Mouse (Mus musculus) naive thymus-derived CD4-positive, alpha-beta T cell, adult 2 months (primary cell): ENCODE data around the gene Tspan17.
A peak's percentile ranks its signal among the peaks of the same experiment; 100 is the strongest.
"Not testable (repeated sequence)": the region's sequence is repeated elsewhere in the genome, so short reads cannot be mapped to it uniquely, and the experiment has no call there.

Source experiments
- DNase-seq: peaks from one replicate; pipeline ENCODE4 v3.0.0-alpha.2; 2011; ENCODE audit warnings: low read depth

Tspan17 gene

DNA sequence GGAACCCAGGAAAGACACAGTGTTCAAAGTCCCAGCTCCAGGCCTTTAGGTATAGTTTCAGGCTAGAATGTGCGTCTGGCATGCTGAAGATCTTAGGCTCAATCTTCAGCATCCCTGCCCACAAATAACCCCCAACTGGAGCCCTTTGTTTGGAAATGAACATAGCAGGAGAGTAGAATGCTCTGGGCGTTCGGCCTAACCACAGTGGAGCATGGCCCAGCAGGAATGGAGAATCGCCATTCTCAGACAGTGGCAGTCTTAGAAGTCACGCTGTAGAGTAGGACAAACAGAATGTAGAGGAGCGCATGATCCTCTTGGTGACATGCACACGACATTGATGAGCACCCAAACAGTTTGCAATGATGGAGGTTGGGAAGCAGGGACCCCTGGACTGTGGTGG, 28.3 kb upstream of the Tspan17 start:
- no peak for DNase-seq

DNA sequence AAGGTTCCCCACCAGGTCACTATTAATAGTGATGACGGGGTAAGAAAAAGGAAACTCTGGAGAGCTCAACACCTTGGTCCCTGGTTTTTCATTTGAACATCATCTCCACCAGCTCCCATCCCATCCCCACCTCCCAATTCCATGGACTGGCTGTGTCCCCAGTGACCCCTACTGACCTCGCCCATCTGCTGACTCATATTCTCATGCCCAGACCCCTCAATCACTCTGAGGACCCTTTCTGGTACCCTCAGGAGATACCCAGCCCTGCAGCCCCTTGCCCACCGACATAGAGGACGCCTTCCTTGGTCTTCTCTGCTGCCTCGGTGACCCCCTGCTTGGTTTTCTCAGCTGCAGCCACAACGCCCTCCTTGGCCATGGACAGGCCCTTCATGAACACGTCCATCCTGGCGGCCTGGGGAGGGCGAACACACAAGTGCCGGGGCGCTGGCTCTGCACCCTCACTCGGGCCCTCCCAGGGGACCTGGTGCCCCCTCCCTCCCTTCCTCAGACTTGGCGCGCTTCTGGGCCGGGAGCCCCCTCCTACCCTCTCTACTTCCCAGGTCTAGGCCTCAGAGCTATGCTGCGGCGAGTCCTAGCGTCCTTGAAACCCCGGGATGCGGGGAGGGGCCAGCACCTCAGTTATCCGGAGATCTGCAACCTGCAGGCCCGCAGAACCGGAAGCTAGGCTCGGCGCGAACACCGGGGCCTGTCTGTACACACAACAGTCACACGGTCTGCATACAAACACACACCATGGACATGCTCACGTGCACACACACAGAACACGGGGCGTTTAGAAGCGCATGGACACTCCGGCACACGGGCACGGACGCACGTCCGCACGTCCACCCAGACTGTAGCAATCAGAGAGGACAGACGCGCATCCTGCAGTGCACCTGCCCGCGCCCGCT, 23.6 kb upstream of the Tspan17 start:
- DNase-seq: no peak

DNA sequence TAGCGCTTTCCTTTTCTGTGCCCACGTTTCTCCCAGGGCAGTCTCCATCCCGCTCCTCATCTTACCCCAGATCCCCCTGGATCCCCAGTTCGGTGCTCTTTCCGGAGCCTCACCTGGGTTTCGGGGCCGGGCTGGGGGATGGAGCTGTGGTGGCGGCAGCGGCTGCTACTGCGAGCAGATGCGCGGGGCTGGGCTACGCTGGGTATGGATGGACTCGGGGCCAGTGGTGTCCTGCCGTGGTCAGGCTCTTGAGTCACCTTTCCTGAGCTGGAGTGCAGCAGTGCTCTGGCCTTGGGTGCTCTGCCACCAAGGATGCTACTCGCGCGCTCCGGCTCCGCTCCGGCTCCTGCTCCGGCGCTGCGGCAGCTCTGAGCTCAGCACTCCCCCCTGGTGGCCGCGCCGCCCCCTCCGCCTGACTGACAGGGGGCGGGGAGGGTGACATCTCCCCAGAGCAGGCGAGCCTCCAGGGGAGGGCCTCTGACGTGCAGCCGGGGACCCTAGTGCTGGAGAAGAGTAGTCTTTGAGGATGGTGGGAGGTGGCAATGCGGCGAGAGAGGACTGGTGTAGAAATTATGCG, 22.9 kb upstream of the Tspan17 start, which contains the start of gene Sncb:
Gene Sncb (minus strand): TSS at position 404 of the 577 bp plus-strand sequence.
- DNase-seq: peak; percentile 51

DNA sequence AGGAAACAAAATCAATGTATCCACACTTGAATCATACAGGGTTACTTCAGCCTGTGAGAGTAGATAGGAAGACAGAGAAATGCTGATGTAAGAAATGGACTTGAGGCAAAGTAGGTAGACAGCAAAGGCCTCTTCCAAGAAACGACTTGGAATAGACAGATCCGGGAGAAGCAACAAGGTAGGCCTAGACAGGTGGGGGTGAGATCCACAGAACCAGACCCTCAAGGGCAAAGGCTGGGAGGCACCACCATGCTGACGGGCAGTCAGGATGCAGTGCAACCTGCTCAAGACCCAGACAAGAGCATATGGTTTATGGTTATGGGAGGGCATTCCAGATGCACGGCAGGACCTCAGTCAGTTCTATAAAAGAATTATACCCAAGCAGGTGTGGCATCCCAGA, 22.2 kb upstream of the Tspan17 start:
- DNase-seq: no peak

DNA sequence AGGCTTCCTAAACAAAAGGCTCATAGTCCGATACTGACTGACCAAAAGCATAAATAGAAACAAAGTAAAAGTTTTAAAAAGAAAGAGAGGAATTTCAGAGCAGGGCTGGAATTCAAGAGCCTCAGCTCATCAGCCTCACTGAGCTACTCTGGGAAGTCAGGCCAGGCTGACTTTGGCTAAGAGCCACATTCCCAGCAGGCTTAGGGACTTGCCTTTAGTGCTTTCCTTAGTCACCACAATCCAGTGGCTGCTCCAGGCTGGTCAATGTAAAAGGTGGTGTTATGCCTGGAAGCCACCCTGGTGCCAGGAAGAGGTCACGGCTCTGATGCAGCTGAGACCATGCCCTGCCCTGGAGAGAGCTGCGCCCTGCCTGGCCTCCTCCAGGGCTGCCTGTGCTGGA, 8.6 kb upstream of the Tspan17 start:
- no peak for DNase-seq

DNA sequence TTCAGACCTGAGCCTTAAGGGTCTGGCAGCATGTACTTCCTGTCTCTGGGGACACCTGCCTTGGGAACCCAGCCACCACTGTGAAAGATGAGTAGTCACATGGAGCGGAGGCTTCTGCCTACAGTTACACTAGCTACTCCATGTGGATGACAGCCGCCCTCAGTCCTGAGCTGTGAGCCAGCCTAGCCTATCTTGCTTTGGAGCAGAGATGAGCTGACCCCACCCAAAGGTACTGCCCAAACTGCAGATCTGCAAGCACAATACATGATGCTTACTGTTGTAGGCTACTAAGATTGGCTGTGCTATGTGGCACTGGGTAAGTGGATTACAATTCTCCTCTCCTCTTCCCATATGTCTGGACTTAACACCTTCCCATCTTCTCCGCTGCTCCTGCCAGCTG, 8.1 kb upstream of the Tspan17 start:
- DNase-seq: no peak

DNA sequence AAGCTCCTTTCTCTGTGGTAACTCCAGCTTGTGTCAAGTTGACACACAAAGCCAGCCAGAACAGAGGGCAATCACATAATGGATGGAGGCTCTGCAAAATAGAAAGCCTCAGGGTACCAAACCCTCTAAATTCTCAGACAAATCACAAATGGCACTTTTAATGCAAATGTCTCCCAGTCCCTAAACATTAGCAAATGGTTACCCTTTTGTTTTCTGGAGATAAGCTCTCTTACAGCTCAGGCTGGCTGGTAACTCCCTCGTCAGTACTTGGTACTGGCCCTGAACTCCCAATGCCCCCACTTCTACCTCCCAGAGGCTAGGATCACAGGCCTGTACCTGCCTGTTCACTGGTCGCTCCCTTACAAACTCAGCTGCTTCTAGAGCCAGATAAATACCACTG, 5.9 kb upstream of the Tspan17 start:
- no peak for DNase-seq

DNA sequence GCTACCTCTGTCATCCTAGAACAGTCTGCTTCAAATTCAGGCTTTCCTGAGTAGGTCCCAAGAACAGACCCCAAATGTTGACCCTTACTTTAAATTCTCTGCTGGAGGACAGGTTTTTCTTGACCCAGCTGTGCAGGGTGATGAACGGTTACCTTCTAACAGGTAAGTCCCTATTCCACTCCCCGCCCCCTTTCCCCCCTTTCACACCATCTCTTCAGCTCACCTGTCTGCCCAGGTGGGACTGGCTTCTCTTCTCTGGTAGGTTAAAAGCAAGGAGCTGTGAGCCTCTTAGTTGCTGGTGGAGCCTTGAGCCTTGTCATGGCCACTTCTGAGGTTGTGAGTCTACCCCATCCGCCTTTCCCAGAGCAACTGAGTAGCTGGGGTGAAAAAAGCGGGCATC, 5.5 kb upstream of the Tspan17 start, which contains the start of gene Eif4e1b:
Gene Eif4e1b (plus strand): TSS at position 301 of the 400 bp plus-strand sequence.
- DNase-seq: no peak

DNA sequence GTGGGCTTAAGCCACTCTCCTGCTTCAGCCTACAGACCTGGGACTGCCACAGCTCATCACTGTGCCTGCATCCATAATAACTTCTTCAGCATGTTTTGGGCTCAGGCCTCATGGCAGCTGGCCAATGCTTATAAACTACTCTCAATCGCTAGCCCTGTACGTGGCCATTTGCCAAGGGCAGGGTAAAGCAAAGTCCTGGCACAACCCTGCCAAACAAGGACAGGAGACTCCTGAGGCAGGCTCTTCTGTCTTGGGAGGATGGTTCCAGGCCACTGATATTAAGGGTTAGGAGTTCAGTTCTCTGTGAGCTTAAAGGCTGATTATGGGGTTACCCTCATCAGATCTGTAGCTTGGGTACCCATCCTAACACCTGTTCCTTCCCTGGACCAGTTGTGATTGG, 1.6 kb upstream of the Tspan17 start:
- not testable (repeated sequence) for DNase-seq

DNA sequence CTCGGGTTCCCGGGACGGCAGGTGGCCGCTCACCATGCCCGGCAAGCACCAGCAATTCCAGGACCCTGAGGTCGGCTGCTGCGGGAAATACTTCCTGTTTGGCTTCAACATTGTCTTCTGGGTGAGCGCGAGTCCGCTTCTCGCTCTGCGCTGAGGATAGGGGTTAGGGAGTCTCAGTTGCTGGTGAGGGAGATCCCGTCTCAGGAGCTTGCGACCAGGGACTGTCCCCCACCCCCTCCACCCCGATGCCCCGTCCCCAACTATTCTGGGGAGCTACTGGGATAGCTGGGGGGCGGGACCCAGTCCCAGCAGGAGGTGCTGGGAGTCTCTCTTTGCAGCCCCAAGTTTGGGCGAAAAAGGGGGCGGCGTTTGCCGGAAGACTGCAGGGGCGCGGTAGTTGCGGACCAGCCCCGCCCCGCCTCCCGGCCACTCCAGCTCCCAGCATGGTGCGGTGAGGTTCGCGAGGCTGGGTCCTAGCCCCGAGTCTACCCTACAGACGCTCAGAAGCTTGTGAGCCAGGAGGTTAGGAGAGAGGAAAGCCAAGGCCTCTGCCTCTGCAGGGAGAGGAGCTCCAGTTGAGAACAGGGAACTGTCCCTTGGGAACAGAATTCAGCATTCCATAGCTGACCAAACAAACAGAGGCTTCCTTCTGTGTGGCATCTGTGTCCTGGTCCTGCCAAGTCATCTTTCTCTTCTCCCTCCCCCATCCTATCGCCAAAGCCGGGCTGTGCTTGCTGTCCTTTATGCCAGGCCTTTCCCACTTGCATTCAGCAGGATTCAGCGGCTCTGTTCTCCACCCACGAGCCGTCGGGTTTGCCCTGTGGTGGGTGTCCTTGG, 602 bp downstream of the Tspan17 start:
- peak; percentile 28 for DNase-seq

DNA sequence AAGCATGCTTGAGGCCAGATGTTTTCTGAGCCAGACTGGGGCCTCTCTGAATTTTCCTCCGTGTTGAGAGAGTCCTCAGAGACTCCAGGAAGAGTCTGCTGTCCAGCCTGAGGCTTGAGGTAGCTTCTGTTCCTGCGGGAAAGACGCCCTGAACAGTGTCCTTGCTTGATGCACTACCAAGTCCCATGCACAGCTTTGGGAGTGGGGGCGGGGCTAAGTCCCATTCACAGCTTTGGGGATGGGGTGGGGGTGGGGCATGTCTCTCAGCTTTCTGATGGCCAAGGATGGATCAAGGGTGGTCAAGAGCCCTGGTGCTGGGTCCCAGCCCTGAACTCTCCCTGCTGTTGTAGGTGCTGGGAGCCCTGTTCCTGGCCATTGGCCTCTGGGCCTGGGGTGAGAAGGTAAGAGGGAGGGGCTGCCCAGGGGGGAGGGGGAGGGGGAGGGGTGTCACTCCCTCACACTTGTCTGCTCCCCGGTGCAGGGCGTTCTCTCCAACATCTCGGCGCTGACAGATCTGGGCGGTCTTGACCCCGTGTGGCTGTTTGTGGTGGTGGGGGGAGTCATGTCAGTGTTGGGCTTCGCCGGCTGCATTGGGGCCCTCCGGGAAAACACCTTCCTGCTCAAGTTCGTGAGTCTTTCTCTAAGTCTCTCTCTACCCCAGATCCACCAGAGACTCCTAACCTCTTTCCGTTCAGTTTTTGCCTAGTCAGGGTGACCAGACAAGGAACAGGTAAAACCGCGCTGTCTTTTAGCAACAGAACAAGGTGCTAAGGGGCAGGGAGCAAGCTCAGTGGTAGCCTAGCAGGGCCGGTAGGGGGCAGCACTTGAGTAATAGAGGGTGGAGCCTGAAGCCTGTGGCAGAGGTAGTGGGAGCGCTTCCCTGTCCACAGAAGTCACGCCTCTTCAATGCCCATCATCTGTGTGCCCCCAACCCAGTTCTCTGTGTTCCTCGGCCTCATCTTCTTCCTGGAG, 3.4 kb downstream of the Tspan17 start:
- DNase-seq: peak; percentile 23

DNA sequence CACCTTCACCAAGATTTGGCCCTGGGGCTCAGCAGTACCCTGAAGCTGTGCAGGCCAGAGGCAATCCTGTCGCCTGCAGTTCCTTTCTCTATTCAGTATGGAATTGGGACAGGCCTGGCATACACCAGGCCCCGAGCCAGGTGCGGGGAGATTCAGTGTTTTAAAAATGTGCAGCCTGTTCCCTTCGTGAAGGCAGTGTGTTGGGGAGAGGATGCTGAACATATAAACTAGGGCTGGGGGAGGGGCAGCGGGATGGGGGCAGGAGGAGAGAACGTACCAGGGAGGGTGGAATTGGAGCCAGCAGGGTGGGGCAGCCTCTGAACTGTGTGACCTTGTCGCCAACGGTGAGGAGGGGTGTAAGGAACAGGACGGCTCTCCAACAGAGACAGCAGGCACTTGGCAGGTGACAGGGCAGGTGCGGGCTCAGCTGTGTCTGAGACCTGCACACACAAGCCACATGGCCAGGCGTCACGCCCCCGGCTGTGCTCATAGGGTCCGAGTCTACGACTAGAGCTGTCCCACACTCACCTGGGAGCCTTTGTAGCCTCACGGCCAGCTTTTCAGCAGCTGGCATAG, 4.9 kb downstream of the Tspan17 start:
- DNase-seq: no peak

DNA sequence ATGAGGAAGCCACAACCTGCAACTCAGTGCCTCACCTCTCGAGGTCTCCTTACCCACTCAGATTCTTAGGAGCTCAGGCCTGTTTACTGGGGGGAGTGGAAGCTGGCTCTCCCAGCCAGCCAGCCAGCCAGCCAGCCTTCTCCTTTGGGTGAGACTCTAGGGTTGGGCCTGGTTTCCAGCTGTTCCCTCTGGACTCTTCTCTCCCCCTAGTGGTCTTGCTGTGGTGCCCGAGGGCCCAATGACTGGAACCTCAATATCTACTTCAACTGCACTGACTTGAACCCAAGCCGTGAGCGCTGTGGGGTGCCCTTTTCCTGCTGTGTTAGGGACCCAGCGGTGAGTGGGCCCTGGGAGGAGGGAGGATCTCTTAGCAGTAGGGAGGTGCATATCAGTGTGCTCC, 5.7 kb downstream of the Tspan17 start:
- no peak for DNase-seq

DNA sequence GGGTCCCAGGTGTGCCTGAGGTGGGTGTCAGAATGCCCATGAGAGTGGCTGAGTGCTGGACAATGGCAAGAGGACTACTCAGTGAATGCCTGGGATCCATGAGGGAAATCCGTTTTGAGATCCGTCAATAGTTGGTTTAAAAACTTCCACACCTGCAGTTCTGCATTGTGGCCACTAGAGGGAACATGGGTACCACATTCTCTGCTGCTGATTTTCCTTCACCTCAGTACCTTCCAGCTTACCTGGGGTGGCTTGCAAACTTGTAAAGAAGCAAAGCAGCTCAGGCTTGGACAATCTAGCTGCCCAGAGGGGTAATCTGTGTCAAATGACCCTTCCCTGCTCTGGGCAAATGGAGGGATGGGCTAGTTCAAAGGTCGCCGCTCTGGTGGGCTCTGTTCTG, 8.2 kb downstream of the Tspan17 start:
- peak; percentile 64 for DNase-seq

DNA sequence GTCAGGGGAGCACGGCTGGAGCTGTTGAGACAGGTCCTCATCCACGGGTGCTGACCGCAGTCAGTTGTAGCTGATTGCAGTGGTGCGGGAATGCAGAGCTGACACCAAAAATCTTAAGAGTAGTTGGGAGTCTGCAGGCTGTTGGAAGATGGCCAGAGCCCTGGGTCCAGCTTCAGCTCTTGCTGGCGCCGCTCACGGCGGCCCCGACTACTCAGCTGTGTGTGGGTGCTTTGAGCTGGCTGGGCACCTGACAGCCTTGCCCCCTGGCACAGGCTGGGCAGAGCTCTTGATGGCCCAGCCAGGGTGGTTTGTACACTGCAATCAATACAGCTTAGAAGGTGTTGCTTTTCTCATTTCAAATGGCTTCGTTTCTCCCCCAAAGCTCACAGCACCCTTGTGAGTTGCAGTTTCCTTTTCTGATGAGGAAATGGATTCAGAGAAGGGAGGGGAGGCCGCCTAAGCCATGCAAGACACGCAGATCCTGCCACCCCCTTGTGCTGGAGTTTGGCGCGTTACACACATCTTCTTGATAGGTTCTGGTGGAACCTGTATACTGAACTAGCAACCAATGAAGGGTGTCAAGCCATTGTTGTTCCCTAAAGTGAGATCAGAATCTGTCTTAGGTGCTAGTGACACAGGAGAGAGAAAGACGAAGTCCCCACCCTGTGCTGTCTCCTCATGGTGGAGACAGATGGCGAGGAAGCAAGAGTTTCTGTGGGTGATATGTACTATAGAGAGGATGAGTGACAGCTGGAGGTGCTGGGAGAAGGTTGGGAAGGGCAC, 8.9 kb downstream of the Tspan17 start:
- no peak for DNase-seq

DNA sequence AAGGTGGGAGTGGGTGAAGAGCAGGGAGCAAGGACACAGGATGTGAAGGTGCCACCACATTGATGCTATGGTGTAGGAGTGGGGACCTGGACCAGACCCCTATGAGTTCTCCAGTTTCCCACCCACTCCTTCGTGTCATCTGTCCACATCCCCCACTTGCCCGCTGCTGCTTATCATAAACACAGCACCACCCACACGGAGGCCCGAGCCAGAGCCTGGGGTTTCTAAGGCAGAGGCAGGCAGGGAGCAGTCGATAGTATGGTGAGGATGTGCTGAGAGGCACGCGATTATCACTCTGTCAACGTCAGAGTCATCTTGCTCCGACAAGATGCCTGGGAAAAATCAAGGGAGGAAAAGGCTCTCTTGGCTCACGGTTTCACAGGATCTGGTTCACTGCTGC, 9.6 kb downstream of the Tspan17 start:
- DNase-seq: no peak

DNA sequence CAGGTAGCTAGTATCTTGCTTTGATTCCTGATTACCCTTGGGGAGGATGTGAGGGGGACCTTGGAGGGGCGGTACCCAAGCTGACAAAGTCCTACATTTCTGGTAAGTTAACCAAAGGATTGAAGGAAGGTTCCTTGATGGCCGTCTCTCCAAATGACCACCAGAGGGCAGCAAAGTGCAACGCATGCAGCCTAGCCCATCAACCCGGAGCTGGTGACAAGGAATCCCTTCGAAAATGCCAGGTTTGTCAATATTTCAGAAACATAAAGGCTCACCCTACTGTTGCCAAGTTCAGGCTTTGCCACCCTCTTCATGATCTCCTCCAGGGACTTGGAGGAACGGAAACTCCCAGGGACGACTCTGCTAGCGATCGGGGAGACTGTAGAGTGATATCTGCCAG, 10.5 kb downstream of the Tspan17 start:
- DNase-seq: peak; percentile 82

DNA sequence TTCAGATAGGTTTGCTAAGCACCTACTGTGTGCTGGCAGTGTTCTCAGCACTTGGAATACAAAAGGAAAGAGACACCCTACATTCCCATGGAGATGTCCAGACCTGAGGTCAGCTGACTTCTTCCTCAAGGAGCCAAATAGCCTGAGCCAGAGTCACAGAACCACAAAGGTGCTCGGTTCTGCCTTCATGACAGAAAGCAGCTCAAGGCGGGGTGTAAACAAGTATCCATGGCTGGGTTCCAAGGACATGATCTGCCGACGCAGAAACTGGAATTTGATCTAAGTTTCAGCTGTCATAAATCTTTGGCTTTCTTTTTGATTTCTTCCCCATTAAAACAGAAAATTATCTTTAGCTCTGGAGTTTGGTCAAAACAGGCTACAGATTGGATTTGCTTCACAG, 11.0 kb downstream of the Tspan17 start:
- DNase-seq: no peak

DNA sequence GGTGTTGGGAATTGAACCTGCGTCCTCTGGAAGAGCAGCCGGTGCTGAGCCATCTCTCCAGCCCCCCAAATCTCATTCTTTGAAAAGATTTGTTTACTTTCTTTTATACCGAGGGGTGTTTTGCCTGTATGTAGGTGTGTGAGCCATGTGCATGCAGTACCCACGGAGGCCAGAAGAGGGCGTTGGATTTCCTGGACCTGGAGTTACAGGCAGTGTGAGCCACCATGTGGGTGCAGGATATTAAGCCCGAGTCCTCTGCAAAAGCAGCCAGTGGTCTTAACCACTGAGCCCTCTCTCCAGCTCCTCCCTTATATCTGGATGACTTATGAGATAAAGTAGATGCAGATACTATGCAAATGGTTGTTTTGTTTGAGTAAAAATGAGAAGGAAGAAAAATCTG, 13.8 kb downstream of the Tspan17 start:
- DNase-seq: no peak

DNA sequence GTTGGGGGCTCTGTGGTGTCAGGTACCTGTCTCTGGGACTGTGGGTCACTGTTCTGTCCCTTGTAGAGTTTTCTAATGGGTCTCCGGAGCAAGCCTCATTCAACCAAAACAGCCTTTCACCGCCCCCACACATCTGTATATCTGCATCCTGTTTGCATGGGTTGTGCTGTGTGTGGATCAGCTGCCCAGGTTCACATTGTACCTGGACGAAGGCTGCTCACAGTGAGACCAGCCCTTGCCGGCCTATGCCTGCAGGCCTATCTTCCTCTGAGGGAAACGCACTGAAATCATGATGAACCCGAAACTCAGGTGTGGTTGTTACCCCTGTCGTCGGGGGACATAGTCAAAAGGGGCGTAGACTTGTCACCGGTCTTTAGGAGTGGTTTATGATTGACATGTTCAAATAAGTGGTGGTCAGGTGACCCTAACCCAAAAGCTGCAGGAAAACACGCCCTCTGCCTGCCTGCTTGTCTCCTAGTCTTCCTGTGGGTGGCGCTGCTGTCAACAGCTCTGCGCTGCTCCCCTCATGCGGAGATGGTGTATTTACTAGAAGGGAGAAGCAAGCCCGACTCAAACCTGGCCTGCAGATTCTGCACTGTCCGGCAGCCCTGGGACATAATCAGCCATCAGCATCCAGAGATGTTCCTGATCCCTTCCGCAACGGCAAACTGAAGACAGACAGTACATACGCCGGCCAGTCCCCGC, 16.1 kb downstream of the Tspan17 start:
- no peak for DNase-seq
